In genomic region chr11:101448899-101449298, GRCm38 (mm10) we compare ENCODE assay signal across 9 mouse cellular contexts. TPM values are rescaled to one million over a fixed set of nuclear protein-coding genes. Genes with fewer than 3 reads are reported as not detected.
DNase-seq lines count a peak whose midpoint lies in the region; ATAC-seq and TF ChIP-seq lines count a peak whose summit lies in the region.
"Had no signal": no experiment of that assay in that cellular context is flagged by ENCODE, and none has a peak within 500 bp of the region (broad histone marks: within the 10 kb centered on the region; RNA-seq: fewer than 3 reads in every experiment).

No protein-coding gene starts in this region.

- WGBS in kidney, postnatal 0 days = 80% methylated on average over 4 of the region's 4 CpGs

- intact Hi-C loops in left cerebral cortex, postnatal 25 days (cut with DNase I) = no loop called here

- ATAC-seq in kidney, postnatal 0 days (replicated peaks; ENCODE audit: low FRiP score, low read depth) = no peak
- ATAC-seq in inflammation-experienced regulatory T-cells, adult 6 months = peak; percentile 12

- DNase-seq in kidney, postnatal 0 days (ENCODE audit: low spot score) = no peak
- DNase-seq in kidney, adult 9 months = no peak
- peak; percentile 37 for DNase-seq in NIH3T3 (ENCODE audit: low read depth)
- DNase-seq in naive thymus-derived CD4-positive, alpha-beta T cell, adult 2 months (ENCODE audit: low read depth) = peak; percentile 41
- DNase-seq in frontal cortex, adult 2 months (ENCODE audit: extremely low spot score in 1 of 2, low spot score in 1 of 2) = no peak
- no peak for DNase-seq in left cerebral cortex, postnatal 25 days (ENCODE audit: low spot score in 2 of 2)
- DNase-seq in cerebellum, postnatal 25 days = no peak
- DNase-seq: right cerebral cortex, postnatal 14 days had no signal

- H3K9me3 ChIP-seq in kidney, postnatal 0 days (replicated peaks; ENCODE audit: low read length) = no peaks in the 10 kb centered on the region

- peaks cover 12% of the 10 kb centered on the region for H3K36me3 ChIP-seq in kidney, postnatal 0 days (ENCODE audit: insufficient read depth, low read length)

- peak overlapping the region; percentile 91 for H3K27ac ChIP-seq in kidney, postnatal 0 days

- 0 out of 2 replicates have a peak, but pooled peaks cover 4% of the 10 kb centered on the region for H3K4me1 ChIP-seq in kidney, postnatal 0 days (replicated peaks; ENCODE audit: insufficient read depth, low read length)

- H3K4me3 ChIP-seq in kidney, postnatal 0 days (replicated peaks; ENCODE audit: low read depth, low read length) = peak overlapping the region; percentile 57

- H3K9ac ChIP-seq in kidney, postnatal 0 days (ENCODE audit: low read depth, low read length) = peak overlapping the region; percentile 57

- no peaks in the 10 kb centered on the region for H3K27me3 ChIP-seq in kidney, postnatal 0 days (ENCODE audit: insufficient read depth, low read length)

- peak overlapping the region; percentile 67 for H3K4me2 ChIP-seq in kidney, postnatal 0 days (ENCODE audit: low read length)

- no peak for TF ChIP-seq CTCF in kidney, postnatal 0 days (IDR thresholded peaks at IDR 0.05; ENCODE audit: low read depth)

RNA-seq across cellular contexts. Expression of gene Ifi35, which starts 0.7 kb away (rescaled TPM):
- polyA plus RNA-seq in kidney, postnatal 0 days (2015; fragmentation: Nextera tagmentation; extraction: Ambion mirVana) = 30.0 and 30.8 TPM in 2 replicates
- polyA plus RNA-seq in inflammation-experienced regulatory T-cells, adult 6 months (2017; shearing (Covaris generic)) = 100 to 1,000 TPM; 143 to 171 (median 153) TPM
- polyA plus RNA-seq in frontal cortex, adult 2 months (2012; rRNA removed) = 9.0 and 9.1 TPM in 2 replicates
- total RNA-seq in left cerebral cortex, postnatal 25 days (2021) = 1 to 10 TPM; 2.0 to 2.4 TPM

RNA-seq across cellular contexts. Expression of gene Rpl27, which starts 6.8 kb away (rescaled TPM):
- polyA plus RNA-seq in kidney, postnatal 0 days (2015; fragmentation: Nextera tagmentation; extraction: Ambion mirVana) = 396 and 448 TPM in 2 replicates
- polyA plus RNA-seq in inflammation-experienced regulatory T-cells, adult 6 months (2017; shearing (Covaris generic)) = 100 to 1,000 TPM; 523 to 733 (median 603) TPM
- 480 and 588 TPM in 2 replicates for polyA plus RNA-seq in frontal cortex, adult 2 months (2012; rRNA removed)
- 10 to 100 TPM; 32.5 to 37.0 TPM for total RNA-seq in left cerebral cortex, postnatal 25 days (2021)

RNA-seq across cellular contexts. Expression of gene Rnd2, which starts 15.9 kb away (rescaled TPM):
- polyA plus RNA-seq in kidney, postnatal 0 days (2015; fragmentation: Nextera tagmentation; extraction: Ambion mirVana) = 10.3 and 11.1 TPM in 2 replicates
- not detected for polyA plus RNA-seq in inflammation-experienced regulatory T-cells, adult 6 months (2017; shearing (Covaris generic))
- 155 and 173 TPM in 2 replicates for polyA plus RNA-seq in frontal cortex, adult 2 months (2012; rRNA removed)
- total RNA-seq in left cerebral cortex, postnatal 25 days (2021) = 100 to 1,000 TPM; 149 to 175 TPM

RNA-seq across cellular contexts. Expression of gene Vat1, which starts 17.1 kb away (rescaled TPM):
- polyA plus RNA-seq in kidney, postnatal 0 days (2015; fragmentation: Nextera tagmentation; extraction: Ambion mirVana) = 37.7 and 38.6 TPM in 2 replicates
- polyA plus RNA-seq in inflammation-experienced regulatory T-cells, adult 6 months (2017; shearing (Covaris generic)) = 1 to 10 TPM; 1.7 to 2.5 (median 1.9) TPM
- polyA plus RNA-seq in frontal cortex, adult 2 months (2012; rRNA removed) = 41.3 and 41.4 TPM in 2 replicates
- total RNA-seq in left cerebral cortex, postnatal 25 days (2021) = 10 to 100 TPM; 36.7 to 39.9 TPM

RNA-seq across cellular contexts. Expression of gene Ptges3l, which starts 23.8 kb away (rescaled TPM):
- 8.7 and 11.5 TPM in 2 replicates for polyA plus RNA-seq in kidney, postnatal 0 days (2015; fragmentation: Nextera tagmentation; extraction: Ambion mirVana)
- polyA plus RNA-seq in inflammation-experienced regulatory T-cells, adult 6 months (2017; shearing (Covaris generic)) = 1 to 10 TPM; 1.6 to 2.2 (median 2.1) TPM
- 4.1 and 6.6 TPM in 2 replicates for polyA plus RNA-seq in frontal cortex, adult 2 months (2012; rRNA removed)
- total RNA-seq in left cerebral cortex, postnatal 25 days (2021) = 1 to 10 TPM; 4.0 to 6.0 TPM

Comparison
In these comparisons a context has a peak if more than half of its experiments do, and no peak if none do; other contexts are left out.
1. DNase-seq: peak in NIH3T3 (single experiment) and naive thymus-derived CD4-positive, alpha-beta T cell, adult 2 months (single experiment); none in kidney, postnatal 0 days (single experiment), kidney, adult 9 months (single experiment), frontal cortex, adult 2 months (0 of 2), left cerebral cortex, postnatal 25 days (0 of 2) and cerebellum, postnatal 25 days (0 of 2).
2. RNA of gene Rnd2, which starts 15.9 kb away (polyA plus RNA-seq): 155 to 173 TPM in frontal cortex, adult 2 months; 10.3 to 11.1 TPM in kidney, postnatal 0 days and not detected in inflammation-experienced regulatory T-cells, adult 6 months; every median in the first group is over 10 times any median in the second.